Mouse (Mus musculus) spleen, postnatal 36 days (tissue): ENCODE data around the gene Kdr.

ENCODE experiments used
- DNase-seq, 2 experiments: peaks; one replicate each; pipeline ENCODE4 v3.0.0; 2022; ENCODE audit warnings: low spot score in 2 of 2, mixed read lengths in 1 of 2

Kdr gene

DNA sequence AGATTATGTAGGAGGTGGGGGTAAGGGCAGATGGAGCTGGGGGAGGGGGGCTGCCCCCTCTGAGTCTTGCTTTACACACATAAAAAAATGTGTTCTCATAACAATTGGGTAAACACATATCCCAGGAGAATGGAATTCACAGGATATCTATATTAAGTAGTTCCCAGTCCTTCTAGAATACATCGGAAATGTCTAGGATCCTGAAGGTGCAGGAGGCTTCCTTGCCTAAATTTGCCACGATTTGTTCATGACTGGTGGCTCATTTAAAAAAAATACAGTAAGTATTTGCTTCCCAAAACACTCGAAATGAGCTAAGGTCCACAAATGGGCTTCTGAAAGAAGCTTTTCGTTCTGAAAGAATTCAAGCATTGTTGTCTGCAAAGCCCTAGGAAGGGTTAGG, 61.0 kb downstream of the Kdr start:
- DNase-seq = no peak

DNA sequence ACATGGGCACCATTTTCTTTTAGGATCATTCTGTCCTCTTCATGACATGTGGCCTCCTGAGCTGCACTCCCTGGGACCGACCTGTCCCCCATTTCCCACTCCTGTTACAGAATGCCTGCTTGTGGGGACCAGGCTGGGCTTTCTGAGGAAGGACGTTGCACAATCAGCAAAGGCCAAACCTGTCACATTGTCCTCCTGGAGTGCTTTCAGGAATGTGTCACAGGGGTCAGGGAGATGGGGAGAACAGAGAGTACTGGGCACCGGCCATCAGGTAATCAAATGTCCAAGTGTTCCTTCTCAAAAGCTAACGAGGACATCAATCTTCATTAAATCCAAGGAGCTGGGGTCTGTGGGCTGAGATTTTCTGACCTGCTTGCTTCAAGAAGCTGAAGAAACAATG, 72.2 kb downstream of the Kdr start:
- DNase-seq = no peak

GRCm38 (mm10) chr5:75900231-75900920, 77.9 kb downstream of the Kdr start:
- DNase-seq = no peak

DNA sequence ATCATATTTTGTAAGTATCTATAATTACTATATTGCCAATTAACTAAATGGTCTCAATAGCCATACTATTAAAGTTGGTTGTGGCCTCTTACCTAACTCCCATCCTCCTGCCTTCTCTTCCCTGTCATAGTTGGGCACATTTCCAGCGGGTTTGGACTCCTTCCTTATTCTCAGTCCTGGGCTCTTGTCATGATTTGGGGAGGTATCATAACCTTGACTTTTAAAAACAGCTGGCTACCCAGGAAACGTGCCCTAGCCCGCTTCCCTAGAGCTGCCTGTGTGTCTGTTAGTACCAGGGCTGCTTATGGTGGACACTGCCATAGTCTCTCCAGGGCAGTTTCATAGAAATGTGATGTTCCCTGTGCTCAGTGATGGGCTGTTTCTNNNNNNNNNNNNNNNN, 82.9 kb downstream of the Kdr start:
- DNase-seq = no peak

DNA sequence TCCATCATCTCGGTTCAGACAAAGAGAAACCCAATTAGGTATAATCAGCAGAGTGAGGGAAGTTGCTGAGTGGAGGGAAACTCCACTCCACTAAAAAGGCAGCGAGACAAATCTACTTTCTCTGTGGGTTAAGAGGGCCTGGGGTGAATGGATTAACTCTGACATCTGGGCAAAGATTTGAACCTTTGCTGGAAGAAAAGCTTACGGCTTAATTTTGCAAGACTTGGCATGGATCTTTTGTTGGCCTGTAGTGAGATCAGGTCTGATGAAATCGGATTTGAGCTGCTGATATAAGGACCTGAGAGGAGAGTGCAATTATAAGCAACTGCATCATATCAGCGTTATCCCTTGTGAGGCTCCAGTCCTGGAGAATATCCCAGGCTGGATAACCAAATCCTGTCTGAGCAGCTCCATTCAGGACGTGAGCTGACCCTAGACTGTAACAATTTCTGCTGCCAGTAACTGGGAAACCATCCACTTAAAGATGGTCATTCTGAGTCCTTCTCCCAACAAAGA, 85.2 kb downstream of the Kdr start:
- DNase-seq = no peak
